Comparison of ENCODE assay signal across 12 mouse cellular contexts in genomic region chr1:12000557-12000956, GRCm38 (mm10).
DNase-seq lines count a peak whose midpoint lies in the region; ATAC-seq and TF ChIP-seq lines count a peak whose summit lies in the region.
"Had no signal": no experiment of that assay in that cellular context is flagged by ENCODE, and none has a peak within 500 bp of the region (broad histone marks: within the 10 kb centered on the region; RNA-seq: fewer than 3 reads in every experiment).

No protein-coding gene starts in this region.

- H3K27me3 ChIP-seq in forebrain, postnatal 0 days (ENCODE audit: insufficient read depth, low read length): no peaks in the 10 kb centered on the region
- H3K27me3 ChIP-seq in midbrain, embryonic 14.5 days (ENCODE audit: control insufficient read depth, insufficient read depth, low read length): no peaks in the 10 kb centered on the region
- H3K27me3 ChIP-seq: liver, embryonic 15.5 days had no signal

- H3K4me1 ChIP-seq in forebrain, postnatal 0 days (ENCODE audit: insufficient read depth): no peaks in the 10 kb centered on the region
- H3K4me1 ChIP-seq in midbrain, embryonic 14.5 days (ENCODE audit: control insufficient read depth, insufficient read depth, low read length): peaks cover 3% of the 10 kb centered on the region; the same call in 1 of the 2 replicates
- H3K4me1 ChIP-seq: liver, embryonic 15.5 days had no signal

- H3K4me3 ChIP-seq in forebrain, postnatal 0 days (ENCODE audit: low read depth, low read length): no peak overlapping the region
- H3K4me3 ChIP-seq in midbrain, embryonic 14.5 days (replicated peaks; ENCODE audit: low read depth, low read length): no peak overlapping the region
- H3K4me3 ChIP-seq: liver, embryonic 15.5 days; myocyte had no signal

- ATAC-seq in forebrain, postnatal 0 days: no peak
- 0 out of 2 replicates have a peak, but pooled peaks have one; percentile 51 for ATAC-seq in midbrain, embryonic 14.5 days (ENCODE audit: low FRiP score, low TSS enrichment)
- ATAC-seq in inflammation-experienced regulatory T-cells, adult 6 months: no peak
- ATAC-seq: intestine, embryonic 16.5 days had no signal

- no peak for TF ChIP-seq CTCF in forebrain, postnatal 0 days (IDR thresholded peaks at IDR 0.05; ENCODE audit: low read depth)

- H3K27ac ChIP-seq in forebrain, postnatal 0 days (ENCODE audit: low read depth, low read length): no peak overlapping the region
- H3K27ac ChIP-seq in midbrain, embryonic 14.5 days (replicated peaks; ENCODE audit: low read depth, low read length): no peak overlapping the region
- H3K27ac ChIP-seq: liver, embryonic 15.5 days had no signal

- intact Hi-C loops in left cerebral cortex, postnatal 36 days (cut with DNase I): no loop called here

- H3K4me2 ChIP-seq in forebrain, postnatal 0 days (ENCODE audit: low read depth): no peak overlapping the region
- H3K4me2 ChIP-seq in midbrain, embryonic 14.5 days (ENCODE audit: low read length): no peak overlapping the region
- H3K4me2 ChIP-seq: liver, embryonic 15.5 days had no signal

- H3K9me3 ChIP-seq in forebrain, postnatal 0 days (ENCODE audit: low read length): no peaks in the 10 kb centered on the region
- H3K9me3 ChIP-seq in midbrain, embryonic 14.5 days (ENCODE audit: control insufficient read depth, low read length): no peaks in the 10 kb centered on the region
- H3K9me3 ChIP-seq: liver, embryonic 15.5 days had no signal

- 8% methylated on average over 4 of the region's 4 CpGs for WGBS in forebrain, postnatal 0 days
- WGBS in midbrain, embryonic 14.5 days: 37% methylated on average over 4 of the region's 4 CpGs

- peak; percentile 7 for DNase-seq in cerebellum, postnatal 14 days
- no peak for DNase-seq in cerebellum, adult 11-12 months
- peak; percentile 5 for DNase-seq in ZHBTc4 (ENCODE audit: low read depth, low spot score)
- peak; percentile 17 for DNase-seq in forebrain, postnatal 0 days
- DNase-seq in midbrain, embryonic 14.5 days: peak; percentile 63
- DNase-seq in left cerebral cortex, postnatal 36 days (ENCODE audit: low spot score in 2 of 2): no peak
- no peak for DNase-seq in thymus, postnatal 10 days (ENCODE audit: low spot score in 2 of 2)
- DNase-seq: layer of hippocampus, adult 9-11 months had no signal

- no peak overlapping the region for H3K9ac ChIP-seq in forebrain, postnatal 0 days
- no peak overlapping the region for H3K9ac ChIP-seq in midbrain, embryonic 14.5 days (replicated peaks; ENCODE audit: low read length)
- H3K9ac ChIP-seq: liver, embryonic 15.5 days had no signal

- H3K36me3 ChIP-seq in forebrain, postnatal 0 days (ENCODE audit: insufficient read depth): no peaks in the 10 kb centered on the region
- H3K36me3 ChIP-seq in midbrain, embryonic 14.5 days (ENCODE audit: control insufficient read depth, insufficient read depth, low read length): no peaks in the 10 kb centered on the region
- H3K36me3 ChIP-seq: liver, embryonic 15.5 days had no signal

Comparison
In these comparisons a context has a peak if more than half of its experiments do, and no peak if none do; other contexts are left out.
1. DNase-seq: peak in cerebellum, postnatal 14 days (2 of 2), ZHBTc4 (single experiment), forebrain, postnatal 0 days (single experiment) and midbrain, embryonic 14.5 days (single experiment); none in cerebellum, adult 11-12 months (single experiment), left cerebral cortex, postnatal 36 days (0 of 2) and thymus, postnatal 10 days (0 of 2).